Mouse (Mus musculus) regulatory T cell (primary cell): ENCODE measurements at regions not wholly inside any gene's neighbourhood (a gene's known extent, or its start where the extent isn't known, plus 50 kb on each side); places are given as distances from the start of the nearest gene placed in this dataset.
"Not testable (repeated sequence)": the region's sequence is repeated elsewhere in the genome, so short reads cannot be mapped to it uniquely, and the experiment has no call there.

ENCODE experiments used
- in situ Hi-C: fragments of 300-600 bp; cut with MboI, MseI; formaldehyde crosslinking; loops from one replicate; pipeline ENCODE4 v1.15.1; 2025; ENCODE audit warnings: high pct_unique_total_duplicates

GRCm38 (mm10) chr6:59102090-59102489 lies 77.7 kb upstream of the Fam13a start:
- in situ Hi-C loops, result no loop called here

- in situ Hi-C loops, result no loop called here
Measured at GRCm38 (mm10) chr6:59103936-59104335, 79.6 kb upstream of the Fam13a start.

- in situ Hi-C loops, result no loop called here
Measured at GRCm38 (mm10) chr6:59104496-59104895, 80.1 kb upstream of the Fam13a start.

DNA sequence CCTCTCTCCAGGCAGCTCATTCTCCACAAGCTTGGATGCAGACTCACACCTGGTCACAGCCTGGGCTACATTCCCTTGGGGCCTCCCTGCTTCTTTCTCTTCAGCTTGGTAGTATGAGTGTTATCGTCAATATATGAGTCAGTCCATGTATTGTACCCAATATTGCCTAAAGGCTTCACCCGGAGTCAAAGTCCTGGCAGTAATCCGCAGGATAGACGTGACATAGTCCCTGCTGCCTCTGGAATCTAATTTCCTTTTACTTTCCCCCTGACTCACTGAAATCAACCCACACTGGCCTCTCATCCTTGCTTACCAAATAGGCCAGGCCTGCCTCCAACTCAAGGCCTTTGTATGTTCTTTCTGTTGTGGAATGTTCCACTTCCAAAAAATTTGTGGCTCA lies 83.8 kb upstream of the Fam13a start:
- in situ Hi-C loops, result no loop called here

DNA sequence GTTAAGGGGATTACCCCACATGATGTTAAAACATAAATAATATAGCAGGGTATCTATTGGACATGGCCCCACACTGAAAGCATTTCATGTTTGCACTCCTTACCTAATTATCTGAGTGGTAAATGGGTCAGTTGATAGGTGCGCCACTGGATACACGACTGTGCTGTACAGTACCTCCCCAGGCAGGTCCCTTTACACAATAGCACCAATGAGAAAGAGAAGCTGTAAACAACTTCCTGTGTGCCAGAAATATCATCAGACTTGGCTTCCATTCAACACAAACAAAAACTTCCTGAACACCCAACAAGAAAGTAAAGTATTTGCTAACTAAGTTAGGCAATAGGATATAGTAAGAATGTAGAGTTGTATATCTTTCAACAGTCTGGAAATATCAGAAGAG lies 76.3 kb upstream of the Tigd2 start:
- in situ Hi-C loops, result no loop called here

- in situ Hi-C loops, result not testable (repeated sequence)
Measured at GRCm38 (mm10) chr6:59133800-59134199, 74.9 kb upstream of the Tigd2 start.

GRCm38 (mm10) chr6:59139702-59140101 lies 69.0 kb upstream of the Tigd2 start:
- in situ Hi-C loops, result no loop called here

DNA sequence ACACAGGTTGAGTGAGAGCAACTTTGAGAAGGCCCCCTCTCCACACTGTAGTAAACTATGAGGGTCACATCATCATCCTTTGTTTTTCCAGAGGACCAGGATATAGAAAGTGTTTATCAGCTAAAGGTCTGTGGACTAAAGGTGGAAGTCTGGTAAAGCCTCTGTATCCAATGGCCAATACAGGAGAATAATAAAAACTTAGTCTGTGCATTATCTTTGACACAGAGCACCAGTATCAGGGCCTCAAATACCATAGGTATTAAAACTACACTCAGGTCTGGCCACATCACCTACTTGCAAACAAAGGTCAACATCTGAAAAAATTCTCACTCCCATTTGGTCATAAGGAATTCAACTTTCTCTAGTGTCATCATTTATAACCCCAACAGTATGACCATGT lies 66.6 kb upstream of the Tigd2 start:
- in situ Hi-C loops, result no loop called here

DNA sequence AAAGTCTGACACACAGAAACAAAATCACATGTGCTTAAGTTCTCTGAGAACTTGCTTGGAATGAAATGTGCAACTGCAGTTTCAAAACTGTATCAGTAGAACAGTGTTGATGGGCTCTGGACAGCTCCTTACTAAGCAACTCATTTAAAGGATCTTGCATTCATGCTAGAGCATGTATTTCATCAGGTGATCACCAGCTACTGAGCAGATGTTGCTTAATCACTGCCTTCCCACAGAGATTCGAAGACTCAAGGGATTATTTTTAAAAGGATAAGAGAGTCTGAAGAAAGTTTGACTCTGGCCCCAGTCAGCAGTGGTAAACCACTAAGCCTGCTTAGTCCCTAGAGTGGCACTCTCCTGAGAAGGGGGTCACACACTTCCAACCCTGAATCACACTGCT lies 61.2 kb upstream of the Tigd2 start:
- in situ Hi-C loops, result no loop called here

DNA sequence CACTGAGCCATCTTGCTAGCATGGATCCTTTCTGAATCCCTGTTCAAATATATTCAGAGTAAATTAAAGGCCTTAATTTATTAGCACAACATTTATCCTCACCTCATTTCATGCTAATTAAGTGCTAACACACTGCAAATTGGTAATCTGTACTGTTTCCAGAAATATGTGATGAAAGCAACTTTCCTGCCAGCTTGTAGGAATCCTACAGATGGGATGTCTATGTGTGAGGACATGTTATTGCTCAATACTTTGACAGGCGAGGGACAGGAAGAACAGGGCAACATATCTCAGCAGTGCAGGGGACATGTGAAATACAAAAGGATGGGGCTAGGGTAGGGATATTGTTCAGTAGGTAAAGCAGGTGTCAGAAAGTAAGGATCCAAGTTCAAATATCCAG lies 53.0 kb upstream of the Tigd2 start:
- in situ Hi-C loops, result loop anchor here (25.0 kb wide), 1 partner anchor 543 kb away; no protein-coding TSS in a partner anchor
